Mouse (Mus musculus): ENCODE results near the gene Bicdl1.

DNA sequence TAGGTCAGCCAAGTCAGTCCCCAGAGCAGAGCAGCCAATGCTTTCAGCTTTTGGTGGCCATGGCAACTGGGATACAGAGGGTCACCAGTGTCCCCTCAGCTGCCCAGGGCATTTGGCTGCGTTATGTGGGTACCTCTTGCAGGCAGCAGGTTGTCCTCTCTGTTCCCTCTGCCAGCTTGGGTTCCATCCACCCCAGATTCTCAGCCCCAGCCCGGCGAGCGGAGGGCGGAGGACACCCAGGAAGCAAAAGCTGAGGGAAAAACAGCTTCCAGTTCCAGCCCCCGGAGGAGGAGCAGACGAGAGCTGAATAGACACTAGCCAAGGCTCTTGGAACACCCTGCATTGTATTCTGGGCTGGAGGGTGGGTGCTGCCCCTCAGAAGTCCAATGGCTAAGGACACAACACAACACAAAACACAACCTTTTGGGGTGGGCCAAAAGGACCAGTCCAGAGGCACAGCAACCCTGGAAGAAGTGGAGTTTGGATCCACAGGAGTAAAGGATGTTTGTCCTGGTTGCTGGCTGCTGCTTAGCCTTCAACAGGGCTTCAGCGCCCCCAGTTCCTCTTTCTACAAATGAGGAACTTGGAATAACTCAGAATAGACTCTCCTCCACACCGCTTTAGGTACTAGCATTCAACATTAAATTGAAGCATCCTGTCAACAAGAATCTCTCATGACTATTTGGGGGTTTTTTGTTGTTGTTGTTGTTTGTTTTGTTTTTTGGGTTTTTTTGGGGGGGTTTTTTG is 107.6 kb downstream of the Bicdl1 start:
- TF ChIP-seq CTCF (IDR thresholded peaks at IDR 0.05; ENCODE audit: low read depth): no peak
- TF ChIP-seq EP300 (IDR thresholded peaks at IDR 0.05; ENCODE audit: low read depth): no peak

All from liver, postnatal 0 days (tissue).